Mouse (Mus musculus): ENCODE measurements around the gene Sost. TPM values are rescaled to one million over a fixed set of nuclear protein-coding genes. Genes with fewer than 3 reads are reported as not detected.

Sost gene
- total RNA-seq (2023): not detected in 4 replicates

DNA sequence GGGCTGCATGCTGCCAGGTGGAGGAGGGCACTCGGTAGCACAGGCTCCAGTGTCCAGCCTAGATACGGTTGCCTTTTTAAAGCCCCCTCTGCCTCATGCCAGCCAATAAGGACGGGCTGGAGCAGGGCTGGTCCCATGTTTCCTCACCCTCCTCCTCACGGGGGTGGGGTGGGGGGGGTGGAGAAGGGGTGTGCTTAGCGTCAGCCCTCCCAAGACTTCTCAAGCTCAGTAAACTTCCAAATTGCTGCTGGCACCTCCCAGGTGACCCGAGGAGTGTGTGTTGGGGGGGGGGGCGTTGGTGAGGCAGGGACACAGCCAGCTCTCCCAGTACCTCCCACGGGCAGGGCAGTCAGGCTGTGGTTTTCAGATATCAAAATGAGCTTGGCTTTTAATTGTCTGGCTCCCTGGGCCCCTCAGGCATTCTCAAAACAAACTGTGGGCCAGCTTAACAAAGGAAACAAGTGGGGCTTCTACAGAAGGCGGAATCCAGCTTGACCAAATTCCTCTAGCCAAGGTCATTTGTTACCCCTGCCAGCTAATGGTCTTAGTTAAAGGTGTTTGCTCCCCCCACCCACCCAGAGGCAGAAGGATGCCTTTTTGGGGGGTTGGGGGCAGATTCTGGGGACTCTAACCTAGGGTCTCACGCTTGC lies at the start of gene Sost:
TSS of gene Sost (minus strand) at position 51 of the 650 bp plus-strand sequence.

GRCm38 (mm10) chr11:101986913-101987312 lies 20.1 kb upstream of the Sost start, which contains the start of gene Dusp3:
Gene Dusp3, minus strand, starts transcription at chr11:101987013.

GRCm38 (mm10) chr11:101984054-101985025 lies 17.5 kb upstream of the Sost start, which contains the start of gene Cfap97d1:
Gene Cfap97d1, plus strand, starts transcription at chr11:101984279.

Other genes with a start within 250 kb of the Sost start
- gene Dhx8, start 234.1 kb downstream of the Sost start, total RNA-seq (2023): 75.8 to 84.7 TPM (median 83.5 TPM) in 4 replicates
- not detected in 4 replicates for gene Etv4, start 181.6 kb downstream of the Sost start, total RNA-seq (2023)
- 0.43 to 0.72 TPM (median 0.60 TPM) in 4 replicates for gene Meox1, start 72.6 kb downstream of the Sost start, total RNA-seq (2023)
- gene Cfap97d1, start 17.3 kb upstream of the Sost start, total RNA-seq (2023): not detected in 4 replicates
- gene Dusp3, start 20.0 kb upstream of the Sost start, total RNA-seq (2023): 29.5 to 31.8 TPM (median 30.8 TPM) in 4 replicates
- gene Mpp3, start 61.4 kb upstream of the Sost start, total RNA-seq (2023): not detected in 4 replicates
- gene Cd300lg, start 74.5 kb upstream of the Sost start, total RNA-seq (2023): 0.33 TPM in 1 of 4 replicates, not detected in the others
- gene Mpp2, start 121.5 kb upstream of the Sost start, total RNA-seq (2023): not detected in 4 replicates
- not detected in 4 replicates for gene Ppy, start 134.3 kb upstream of the Sost start, total RNA-seq (2023)
- gene Pyy, start 140.8 kb upstream of the Sost start, total RNA-seq (2023): not detected in 4 replicates
- gene Nags, start 178.5 kb upstream of the Sost start, total RNA-seq (2023): not detected in 4 replicates
- 6.5 to 9.5 TPM (median 6.8 TPM) in 4 replicates for gene Tmem101, start 189.4 kb upstream of the Sost start, total RNA-seq (2023)
- gene Lsm12, start 218.3 kb upstream of the Sost start, total RNA-seq (2023): 55.4 to 61.7 TPM (median 58.0 TPM) in 4 replicates
- 46.3 to 53.9 TPM (median 49.4 TPM) in 4 replicates for gene G6pc3, start 222.6 kb upstream of the Sost start, total RNA-seq (2023)

Measured in B cell, adult 62 days (primary cell).